Mouse (Mus musculus) large intestine, adult 2 months (tissue): Measurements from ENCODE around the gene Ift172. TPM values are rescaled to one million over a fixed set of nuclear protein-coding genes. Genes with fewer than 3 reads are reported as not detected.
"Not testable (repeated sequence)": the region's sequence is repeated elsewhere in the genome, so short reads cannot be mapped to it uniquely, and the experiment has no call there.

Experiments used
- DNase-seq: peaks from one replicate; pipeline ENCODE4 v3.0.0-alpha.2; 2012; ENCODE audit warnings: low read depth, low spot score
- WGBS: fragments of 180-500 bp; shearing (Covaris S2); methylation state at CpG from one replicate; pipeline ENCODE4 v1.1.7; 2018; 5-methylcytosine and 5-hydroxymethylcytosine counted together
- polyA plus RNA-seq: library from polyadenylated mRNA; depleted of rRNA; stranded (reverse); fragments of >200 nt; gene quantifications from 2 replicates; pipeline ENCODE4 v1.2.3, GENCODE M21; 2012; rRNA removed

Gene Ift172
- polyA plus RNA-seq, 1 experiment: 26.5 TPM

DNA sequence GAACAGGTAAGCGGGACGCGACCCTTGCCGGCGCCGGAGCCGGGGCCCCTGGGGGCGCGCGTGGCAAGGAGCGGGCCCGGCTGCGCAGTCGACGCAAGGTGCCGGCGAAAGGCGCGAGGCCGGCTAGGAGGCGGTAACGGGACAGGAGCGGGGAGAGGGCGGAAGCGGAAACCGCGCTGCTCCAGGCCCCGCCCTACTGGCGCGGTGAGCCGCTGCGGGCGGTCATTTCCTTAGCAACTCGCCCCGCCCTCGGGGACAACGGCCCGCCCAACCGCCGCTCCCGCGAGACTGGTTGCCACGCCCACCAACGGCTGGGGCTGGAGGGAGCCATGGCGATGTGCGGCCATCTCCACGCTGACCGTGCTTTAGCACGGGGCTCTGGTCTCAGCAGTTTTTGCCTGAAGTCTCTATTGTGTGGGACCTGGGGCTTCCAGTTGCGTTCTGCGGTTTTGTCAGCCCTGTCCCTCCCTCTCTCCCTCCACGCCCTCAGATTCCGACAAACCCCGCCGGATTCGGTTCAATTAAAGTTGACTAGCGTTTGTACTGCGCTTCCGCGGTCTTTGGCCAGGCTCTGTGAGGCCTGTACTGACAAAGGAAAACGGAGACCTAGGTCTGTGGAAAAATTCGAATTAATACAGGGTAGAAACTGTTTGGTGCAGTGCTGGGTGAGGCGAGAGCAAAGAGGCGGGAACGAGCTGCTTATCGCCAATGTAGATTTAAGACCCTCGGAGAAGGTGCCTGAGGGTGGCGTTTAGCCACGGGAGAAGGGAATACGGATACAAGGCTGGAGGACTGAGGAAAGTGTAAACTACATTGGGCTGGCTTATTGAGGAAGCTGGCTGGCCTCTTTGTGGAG lies 70.2 kb downstream of the Ift172 start, which contains the start of gene Ppm1g:
TSS of gene Ppm1g (minus strand) at position 240 of the 856 bp plus-strand sequence.
- under 1% methylated on average over 70 of the region's 70 CpGs for WGBS
- no peak for DNase-seq

DNA sequence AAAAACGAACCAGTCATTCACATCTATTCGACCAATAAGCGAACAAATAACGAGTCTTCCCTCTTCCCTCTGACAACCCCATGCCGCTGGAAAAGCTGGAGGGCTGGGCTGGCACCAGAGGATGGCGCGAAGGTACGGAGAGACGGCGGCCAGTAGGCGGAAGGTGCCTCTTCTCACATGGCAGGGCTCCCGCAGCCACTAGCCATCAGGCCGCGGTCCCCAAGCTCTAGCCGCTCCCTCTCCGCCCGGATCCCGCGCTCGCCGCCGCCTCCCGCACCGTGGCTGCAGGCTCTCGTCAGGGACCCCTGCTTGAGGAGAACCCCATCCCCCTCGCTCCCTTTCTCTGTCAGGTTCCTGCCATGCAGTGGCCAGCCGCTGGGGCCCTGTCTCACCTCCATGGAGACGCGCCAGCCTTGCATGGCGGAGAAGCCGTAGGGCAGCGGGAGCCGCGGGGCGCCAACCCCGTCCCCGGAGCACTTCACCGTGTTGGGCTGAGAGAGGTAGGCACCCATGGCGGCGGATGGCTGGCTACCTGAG lies 70.9 kb downstream of the Ift172 start:
- DNase-seq: no peak
- WGBS: under 1% methylated on average over 40 of the region's 40 CpGs

DNA sequence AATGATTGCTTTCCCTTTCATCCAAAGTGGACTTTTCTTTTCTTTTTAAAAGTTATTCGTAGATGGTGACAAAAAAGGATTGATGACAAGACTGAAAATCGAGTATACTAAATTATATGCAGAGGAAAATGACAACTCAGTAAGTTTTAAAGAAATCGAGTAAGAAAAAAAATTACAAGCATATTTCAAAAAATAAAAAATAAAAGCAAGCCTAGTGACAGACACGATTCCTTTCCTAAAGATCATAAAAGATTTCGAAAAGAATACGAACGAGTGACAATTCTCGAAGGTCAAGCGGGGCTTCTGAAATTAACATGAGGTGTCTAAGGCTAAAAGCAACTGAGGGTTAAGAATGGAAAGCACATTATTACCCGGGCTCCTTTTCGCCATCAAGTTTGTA lies 71.4 kb downstream of the Ift172 start:
- whole genome bisulfite sequencing: under 1% methylated on average over 11 of the region's 11 CpGs
- DNase-seq: no peak

DNA sequence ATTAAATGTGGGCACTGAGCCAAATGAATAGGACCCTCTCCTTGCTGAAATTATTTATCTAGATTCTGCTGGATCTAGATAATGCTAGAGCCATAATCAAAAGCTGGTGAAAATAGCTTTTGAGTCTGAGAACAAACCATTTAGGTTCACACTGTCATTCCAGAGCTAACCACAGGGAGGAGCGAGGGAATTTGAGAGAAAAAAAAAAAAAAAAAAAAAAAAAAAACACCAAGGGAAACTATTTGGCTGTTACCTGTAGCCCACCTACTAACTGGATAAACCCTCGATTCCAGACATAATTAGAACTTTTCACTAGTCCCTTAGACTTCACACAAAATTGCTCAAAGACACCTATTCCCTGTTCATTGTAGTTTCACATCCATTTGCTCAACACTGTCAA lies 71.8 kb downstream of the Ift172 start:
- DNase-seq: no peak
- WGBS: 2% methylated on average over 2 of the region's 2 CpGs

DNA sequence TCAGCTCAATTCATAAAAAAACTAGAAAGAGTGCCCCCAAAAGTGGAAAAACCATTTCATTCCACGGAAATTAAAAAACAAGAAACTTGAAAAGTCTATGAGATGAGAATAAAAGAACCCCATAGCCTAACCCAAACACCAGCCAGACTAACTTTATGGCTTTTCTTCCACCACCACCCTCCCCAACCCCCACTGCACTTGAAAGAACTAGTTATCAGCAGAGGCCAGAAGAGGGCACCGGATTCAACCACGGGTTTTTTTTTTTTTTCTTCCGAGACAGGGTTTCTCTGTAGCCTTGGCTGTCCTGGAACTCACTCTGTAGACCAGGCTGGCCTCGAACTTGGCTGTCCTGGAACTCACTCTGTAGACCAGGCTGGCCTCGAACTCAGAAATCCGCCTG lies 72.6 kb downstream of the Ift172 start:
- WGBS: 45% methylated on average over 7 of the region's 7 CpGs
- no peak for DNase-seq

DNA sequence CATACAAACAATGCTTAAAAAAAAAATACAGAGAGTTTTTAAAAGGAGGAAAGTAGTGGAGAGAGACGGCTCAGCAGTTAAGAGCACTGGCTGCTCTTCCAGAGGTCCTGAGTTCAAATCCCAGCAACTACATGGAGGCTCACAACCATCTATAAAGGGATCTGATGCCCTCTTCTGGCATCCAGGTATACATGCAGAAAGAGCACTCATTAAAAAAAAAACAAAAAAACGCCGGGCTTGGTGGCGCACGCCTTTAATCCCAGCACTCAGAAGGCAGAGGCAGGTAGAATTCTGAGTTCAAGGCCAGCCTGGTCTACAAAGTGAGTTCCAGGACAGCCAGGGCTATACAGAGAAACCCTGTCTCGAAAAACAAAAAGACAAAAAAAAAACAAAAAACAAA lies 74.4 kb downstream of the Ift172 start:
- not testable (repeated sequence) for DNase-seq
- WGBS: 79% methylated on average over 6 of the region's 6 CpGs

DNA sequence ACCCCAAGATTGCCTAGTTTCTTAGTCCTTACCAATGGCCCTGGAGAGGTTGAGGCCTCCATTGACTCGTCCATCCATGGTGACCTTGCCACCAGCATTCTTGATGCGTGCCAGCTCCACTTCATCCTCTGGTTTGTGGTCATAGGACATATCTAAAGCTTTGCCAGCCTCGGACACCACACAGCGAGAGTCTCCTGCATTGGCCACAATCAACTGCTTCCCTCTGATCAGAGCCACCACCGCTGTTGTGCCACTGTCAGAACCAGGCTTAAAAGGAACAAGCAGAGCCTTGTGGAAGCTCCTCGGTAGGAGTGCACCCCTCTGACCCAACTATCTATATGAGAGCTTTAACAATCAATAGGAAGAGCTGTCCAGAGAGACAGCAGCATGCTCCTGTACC lies 86.5 kb downstream of the Ift172 start:
- WGBS: 91% methylated on average over 6 of the region's 6 CpGs
- no peak for DNase-seq

DNA sequence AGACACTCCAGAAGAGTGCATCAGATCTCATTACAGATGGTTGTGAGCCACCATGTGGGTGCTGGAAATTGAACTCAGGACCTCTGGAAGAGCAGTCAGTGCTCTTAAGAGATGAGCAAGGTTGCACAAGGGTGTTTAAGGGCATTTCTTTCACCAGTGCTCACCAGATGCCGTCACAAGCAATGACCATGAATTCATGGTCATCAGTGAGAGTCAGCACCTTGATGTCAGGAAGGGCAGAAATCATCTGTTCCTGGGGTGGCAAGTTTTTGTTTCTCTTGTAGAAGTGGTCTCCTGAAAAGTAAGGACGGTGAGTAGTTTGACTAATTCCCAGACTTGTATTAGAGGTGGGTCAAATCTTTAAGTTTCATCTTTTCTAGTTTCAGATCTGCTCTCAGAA lies 87.0 kb downstream of the Ift172 start:
- 93% methylated on average over 2 of the region's 2 CpGs for WGBS
- DNase-seq: no peak

Other genes with a start within 250 kb of the Ift172 start
- 92.9 and 98.2 TPM in 2 replicates for gene Atraid, start 242.8 kb downstream of the Ift172 start, polyA plus RNA-seq
- 73.4 and 107 TPM in 2 replicates for gene Slc5a6, start 242.2 kb downstream of the Ift172 start, polyA plus RNA-seq
- 15.1 and 21.2 TPM in 2 replicates for gene Cad, start 236.3 kb downstream of the Ift172 start, polyA plus RNA-seq
- gene Dnajc5g, start 184.8 kb downstream of the Ift172 start, polyA plus RNA-seq: not detected in 2 replicates
- 0.14 and 0.16 TPM in 2 replicates for gene Slc30a3, start 182.9 kb downstream of the Ift172 start, polyA plus RNA-seq
- 0.05 TPM in 1 of 2 replicates, not detected in the other for gene Trim54, start 174.4 kb downstream of the Ift172 start, polyA plus RNA-seq
- not detected in 2 replicates for gene Ucn, start 152.3 kb downstream of the Ift172 start, polyA plus RNA-seq
- gene Mpv17, start 136.9 kb downstream of the Ift172 start, polyA plus RNA-seq: 46.8 and 47.5 TPM in 2 replicates
- 0.38 and 0.71 TPM in 2 replicates for gene Gm29609, start 111.2 kb downstream of the Ift172 start, polyA plus RNA-seq
- gene Gtf3c2, start 111.0 kb downstream of the Ift172 start, polyA plus RNA-seq: 46.9 and 53.6 TPM in 2 replicates
- 73.2 and 81.2 TPM in 2 replicates for gene Snx17, start 97.9 kb downstream of the Ift172 start, polyA plus RNA-seq
- gene Eif2b4, start 97.7 kb downstream of the Ift172 start, polyA plus RNA-seq: 51.0 and 54.4 TPM in 2 replicates
- gene Zfp513, start 88.8 kb downstream of the Ift172 start, polyA plus RNA-seq: 35.0 and 46.0 TPM in 2 replicates
- gene Ppm1g, start 70.4 kb downstream of the Ift172 start, polyA plus RNA-seq: 47.4 and 58.8 TPM in 2 replicates
- gene Nrbp1, start 50.3 kb downstream of the Ift172 start, polyA plus RNA-seq: 143 and 149 TPM in 2 replicates
- not detected in 2 replicates for gene Gm9970, start 49.9 kb downstream of the Ift172 start, polyA plus RNA-seq
- 186 and 200 TPM in 2 replicates for gene Krtcap3, start 39.4 kb downstream of the Ift172 start, polyA plus RNA-seq
- gene Fndc4, start 5.0 kb upstream of the Ift172 start, polyA plus RNA-seq: 1.8 and 2.6 TPM in 2 replicates
- 0.15 and 0.26 TPM in 2 replicates for gene Gckr, start 6.3 kb upstream of the Ift172 start, polyA plus RNA-seq
- gene Zfp512, start 161.3 kb upstream of the Ift172 start, polyA plus RNA-seq: 7.0 and 8.8 TPM in 2 replicates
- gene 4930548H24Rik, start 194.6 kb upstream of the Ift172 start, polyA plus RNA-seq: not detected in 2 replicates
- gene Gpn1, start 203.6 kb upstream of the Ift172 start, polyA plus RNA-seq: 8.4 and 9.0 TPM in 2 replicates
- gene Slc4a1ap, start 235.9 kb upstream of the Ift172 start, polyA plus RNA-seq: 9.0 and 11.8 TPM in 2 replicates
- 9.0 and 12.2 TPM in 2 replicates for gene Supt7l, start 236.7 kb upstream of the Ift172 start, polyA plus RNA-seq